Mouse (Mus musculus) brain, embryonic 14.5 days (tissue): Measurements from ENCODE around the gene Nt5c2.

Experiments used
- CTCF ChIP-seq: fragments of 200-500 bp; IDR thresholded peaks from 2 replicates; pipeline ENCODE4 v1.5.1; 2012; ENCODE audit warnings: inconsistent platforms, mild to moderate bottlenecking, moderate library complexity, borderline replicate concordance; ENCODE audit not compliant: insufficient read depth, insufficient read length; ENCODE audit errors: extremely low read depth
- POLR2A ChIP-seq: fragments of 200-500 bp; IDR thresholded peaks from 2 replicates; pipeline ENCODE4 v1.6.1; 2012; ENCODE audit warnings: mild to moderate bottlenecking, inconsistent platforms, borderline replicate concordance; ENCODE audit not compliant: poor library complexity, insufficient read depth, insufficient read length, severe bottlenecking; ENCODE audit errors: extremely low read depth

DNA sequence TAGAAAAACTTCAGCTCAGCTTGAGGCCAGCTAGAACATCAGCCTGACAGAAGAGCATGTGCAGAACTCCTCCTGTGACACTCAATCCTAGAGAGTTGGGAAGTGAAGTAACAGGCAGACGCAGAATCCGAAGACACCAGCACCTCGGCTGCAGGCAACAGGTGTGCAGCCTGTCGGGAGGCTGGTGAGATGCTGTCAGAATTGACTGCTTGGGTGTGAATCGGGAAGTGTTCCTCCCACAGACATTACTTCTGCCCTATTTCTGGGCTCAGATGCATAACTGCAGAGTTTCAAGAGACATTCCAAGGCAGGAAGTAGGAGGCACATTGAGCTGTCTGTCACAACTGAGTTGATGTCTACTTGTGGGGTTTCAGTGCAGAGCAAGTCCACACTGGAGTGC, 180.7 kb downstream of the Nt5c2 start:
- TF ChIP-seq CTCF (no peak), POLR2A (no peak)
